Mouse (Mus musculus) hindbrain, embryonic 11.5 days (tissue): ENCODE results near the gene Pacs1. TPM values are rescaled to one million over a fixed set of nuclear protein-coding genes. Genes with fewer than 3 reads are reported as not detected.
"Not testable (repeated sequence)": the region's sequence is repeated elsewhere in the genome, so short reads cannot be mapped to it uniquely, and the experiment has no call there.

Experiments used
- ATAC-seq: fragments of 200-750 bp; cut with Nextera tagmentation; 2 replicates; pipeline ENCODE4 v1.8.0; 2017; ENCODE audit warnings: mild to moderate bottlenecking, moderate TSS enrichment, moderate library complexity; ENCODE audit not compliant: low FRiP score
- DNase-seq: peaks from one replicate; pipeline ENCODE4 v3.0.0-alpha.2; 2015; ENCODE audit warnings: low spot score
- H3K27ac ChIP-seq: fragments of 300-500 bp; sonication (generic); 2 replicates; pipeline ENCODE4 v1.5.1; 2014; ENCODE audit warnings: mild to moderate bottlenecking, low read depth, low read length
- H3K27me3 ChIP-seq: fragments of 300-500 bp; sonication (generic); 2 replicates; pipeline ENCODE4 v1.6.1; 2014; ENCODE audit warnings: mild to moderate bottlenecking, low read length, moderate library complexity, mixed read lengths; ENCODE audit not compliant: control insufficient read depth, insufficient read depth
- H3K36me3 ChIP-seq: fragments of 300-500 bp; sonication (generic); 2 replicates; pipeline ENCODE4 v1.6.1; 2014; ENCODE audit warnings: mild to moderate bottlenecking, low read length, moderate library complexity, mixed read lengths; ENCODE audit not compliant: control insufficient read depth, insufficient read depth
- H3K4me1 ChIP-seq: fragments of 300-500 bp; sonication (generic); replicated peaks from 2 replicates; pipeline ENCODE4 v1.6.1; 2014; ENCODE audit warnings: low read length, mixed read lengths; ENCODE audit not compliant: control insufficient read depth, insufficient read depth
- H3K4me2 ChIP-seq: fragments of 300-500 bp; sonication (generic); replicated peaks from 2 replicates; pipeline ENCODE4 v1.6.1; 2014; ENCODE audit warnings: mild to moderate bottlenecking, low read depth, low read length
- H3K4me3 ChIP-seq: fragments of 300-500 bp; sonication (generic); 2 replicates; pipeline ENCODE4 v1.5.1; 2014; ENCODE audit warnings: low read depth, low read length
- H3K9ac ChIP-seq: fragments of 300-500 bp; sonication (generic); 2 replicates; pipeline ENCODE4 v1.6.1; 2014; ENCODE audit warnings: low read depth, low read length
- H3K9me3 ChIP-seq: fragments of 300-500 bp; sonication (generic); 2 replicates; pipeline ENCODE4 v1.6.1; 2016; ENCODE audit warnings: low read length; ENCODE audit not compliant: control insufficient read depth
- WGBS: fragments of 180-500 bp; shearing (Covaris S2); extraction: QIAGEN DNeasy Blood & Tissue Kit; methylation state at CpG from one replicate; pipeline ENCODE4 v1.1.7; 2014; 5-methylcytosine and 5-hydroxymethylcytosine counted together
- polyA plus RNA-seq: library from polyadenylated mRNA; unstranded; fragments of >200 nt; fragmentation: Nextera tagmentation; extraction: Ambion mirVana; gene quantifications from 2 replicates; pipeline ENCODE4 v1.2.1, GENCODE M21; 2014

Pacs1 gene
- polyA plus RNA-seq, 1 experiment from 2014 or later, result 23.2 TPM

DNA sequence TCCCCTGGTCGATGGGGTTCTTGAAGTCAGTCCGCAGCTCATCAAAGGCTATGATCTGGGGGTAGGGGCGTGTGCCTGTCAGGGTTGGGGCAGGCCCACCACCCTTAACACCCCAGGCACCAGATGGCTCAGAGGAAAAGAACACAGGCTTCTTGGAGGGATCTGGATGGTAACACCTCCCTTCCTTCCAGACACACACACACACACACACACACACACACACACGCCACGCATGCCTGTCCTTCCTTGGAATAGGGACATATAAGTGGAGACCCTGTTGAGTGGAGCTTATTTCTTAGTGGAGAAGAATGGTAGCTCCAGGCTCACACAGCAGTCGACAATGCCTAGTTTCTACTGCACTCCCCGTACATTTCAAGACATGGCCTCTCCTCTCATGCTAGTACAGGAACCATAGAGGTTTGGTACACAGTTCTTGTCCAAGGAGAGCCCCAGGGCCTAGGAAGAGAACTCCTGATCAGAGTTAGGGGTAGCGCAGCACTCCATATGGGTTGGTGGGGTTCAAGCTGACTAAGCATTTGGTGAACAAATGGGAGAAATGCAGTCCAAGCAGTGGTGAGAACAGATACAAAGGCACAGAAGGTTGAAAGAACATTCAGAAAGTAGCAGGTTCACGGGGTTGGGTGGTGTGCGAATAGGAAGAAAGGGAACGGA lies 178.0 kb downstream of the Pacs1 start:
- Histone ChIP-seq H3K4me1 (peaks cover 24% of the 10 kb centered on the region), H3K27ac (peak overlapping the region; percentile 70), H3K9me3 (no peaks in the 10 kb centered on the region), H3K36me3 (no peaks in the 10 kb centered on the region), H3K27me3 (no peaks in the 10 kb centered on the region), H3K9ac (peak overlapping the region; percentile 1; the same call in 1 of the 2 replicates), H3K4me3 (peak overlapping the region; percentile 20), H3K4me2 (peak overlapping the region; percentile 94)
- ATAC-seq (no peak; the same call in 1 of the 2 replicates), DNase-seq (no peak)
- WGBS, result 38% methylated on average over 11 of the region's 11 CpGs

DNA sequence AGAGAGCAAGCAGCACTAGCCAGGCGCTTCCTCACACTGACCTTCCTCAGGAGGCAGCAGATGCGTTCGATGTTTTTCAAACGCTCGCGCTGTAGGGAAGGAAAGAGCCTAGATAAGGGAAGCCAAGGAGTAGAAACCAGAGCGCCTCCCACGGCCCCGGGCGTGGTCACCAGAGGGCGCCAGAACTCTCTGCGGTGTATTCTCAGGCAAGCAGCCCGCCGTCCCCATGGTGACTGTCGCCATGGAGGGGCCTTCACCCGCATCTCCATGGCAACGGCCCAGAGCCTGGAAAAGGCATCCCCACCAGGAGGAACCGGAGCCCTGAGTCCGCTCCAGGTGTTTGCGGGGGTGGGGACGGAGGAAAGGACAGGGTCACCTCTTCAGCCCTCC lies 178.7 kb downstream of the Pacs1 start:
- Histone ChIP-seq H3K36me3 (no peaks in the 10 kb centered on the region), H3K4me1 (peaks cover 24% of the 10 kb centered on the region), H3K4me3 (peak overlapping the region; percentile 20), H3K4me2 (peak overlapping the region; percentile 94), H3K27ac (peak overlapping the region; percentile 70), H3K27me3 (no peaks in the 10 kb centered on the region), H3K9me3 (no peaks in the 10 kb centered on the region), H3K9ac (peak overlapping the region; percentile 1; the same call in 1 of the 2 replicates)
- DNase-seq (peak; percentile 100), ATAC-seq (peak; percentile 59)
- under 1% methylated on average over 21 of the region's 21 CpGs for WGBS

DNA sequence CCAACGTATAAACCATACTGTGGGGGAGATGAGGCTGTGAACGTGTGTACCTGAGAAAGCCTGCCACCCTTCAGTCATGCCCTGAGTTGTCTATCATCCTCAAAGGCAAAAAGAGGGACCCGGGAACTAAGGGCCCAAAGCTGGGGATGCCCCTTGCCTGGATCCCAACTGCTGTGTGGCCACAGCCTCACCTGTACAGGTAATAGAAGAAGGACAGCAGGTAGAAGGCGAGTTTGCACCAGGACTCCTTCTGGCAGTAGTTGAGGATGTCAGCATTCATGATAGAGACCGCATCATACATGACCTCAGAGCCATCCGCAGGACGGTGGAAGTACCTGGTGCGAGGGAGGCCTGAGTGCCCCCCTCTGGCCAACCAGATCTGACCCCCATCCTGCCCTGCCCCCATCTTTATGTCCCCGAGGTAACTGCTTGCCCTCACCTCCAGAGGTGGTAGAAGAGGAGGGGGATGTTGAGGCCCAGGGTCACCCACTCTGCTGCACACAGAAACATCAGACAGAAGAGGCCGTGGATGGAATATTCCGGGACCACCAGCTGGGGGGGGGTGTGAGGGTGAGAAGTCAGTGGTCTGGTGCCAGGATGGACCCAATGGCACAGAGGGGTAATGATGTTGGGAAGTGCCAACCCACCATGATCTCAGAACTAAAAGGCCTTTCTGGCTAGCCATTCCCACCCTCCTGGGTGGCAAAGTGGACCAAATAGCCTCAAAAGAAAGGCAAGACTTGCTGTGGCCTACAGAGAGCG lies 179.3 kb downstream of the Pacs1 start:
- H3K4me1 ChIP-seq, result peaks cover 24% of the 10 kb centered on the region
- H3K27ac ChIP-seq, result no peak overlapping the region
- no peaks in the 10 kb centered on the region for H3K36me3 ChIP-seq
- H3K4me2 ChIP-seq, result no peak overlapping the region
- ATAC-seq (no peak), DNase-seq (no peak)
- 78% methylated on average over 12 of the region's 12 CpGs for WGBS
- H3K27me3 ChIP-seq, result no peaks in the 10 kb centered on the region
- H3K9ac ChIP-seq, result no peak overlapping the region
- H3K4me3 ChIP-seq, result no peak overlapping the region
- no peaks in the 10 kb centered on the region for H3K9me3 ChIP-seq

DNA sequence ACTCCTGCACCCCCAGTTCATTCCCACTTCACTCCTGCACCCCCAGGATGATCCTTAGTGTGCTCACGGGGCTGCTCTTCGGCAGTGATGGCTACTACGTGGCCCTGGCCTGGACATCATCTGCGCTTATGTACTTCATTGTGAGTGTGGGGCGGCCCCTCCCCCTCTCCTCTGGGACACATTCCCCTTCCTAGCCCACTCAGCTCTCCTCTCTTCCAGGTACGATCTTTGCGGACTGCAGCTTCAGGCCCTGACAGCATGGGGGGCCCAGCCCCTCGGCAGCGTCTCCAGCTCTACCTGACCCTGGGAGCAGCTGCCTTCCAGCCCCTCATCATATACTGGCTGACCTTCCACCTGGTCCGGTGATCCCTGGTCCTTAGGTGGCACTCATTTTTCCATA lies 180.8 kb downstream of the Pacs1 start:
- no peak for DNase-seq
- WGBS, result 96% methylated on average over 8 of the region's 10 CpGs
- H3K9ac ChIP-seq, result no peak overlapping the region
- no peaks in the 10 kb centered on the region for H3K27me3 ChIP-seq
- H3K27ac ChIP-seq, result no peak overlapping the region
- no peaks in the 10 kb centered on the region for H3K9me3 ChIP-seq
- H3K4me1 ChIP-seq, result peaks cover 26% of the 10 kb centered on the region
- no peak overlapping the region for H3K4me2 ChIP-seq
- no peaks in the 10 kb centered on the region for H3K36me3 ChIP-seq
- no peak overlapping the region for H3K4me3 ChIP-seq
- ATAC-seq, result no peak

DNA sequence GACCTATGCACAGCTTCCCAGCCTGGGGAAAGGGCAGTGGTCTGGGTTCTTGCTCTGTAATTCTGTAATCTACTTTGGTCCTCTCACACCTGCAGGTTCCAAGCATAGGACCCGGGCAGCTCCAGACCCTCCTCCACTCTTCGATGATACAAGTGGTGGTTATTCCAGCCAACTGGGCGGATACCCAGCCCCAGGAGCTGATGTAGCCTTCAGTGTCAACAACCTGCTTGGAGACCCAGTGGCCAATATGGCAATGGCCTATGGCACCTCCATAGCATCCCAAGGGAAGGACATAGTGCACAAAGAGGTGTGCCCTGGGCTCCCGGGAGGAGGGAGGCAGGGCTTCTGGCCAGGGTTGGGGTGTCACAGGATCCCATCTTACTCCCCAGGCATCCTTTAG lies 183.6 kb downstream of the Pacs1 start:
- Histone ChIP-seq H3K27me3 (peaks cover 22% of the 10 kb centered on the region), H3K4me2 (peak overlapping the region; percentile 66), H3K27ac (no peak overlapping the region), H3K9ac (no peak overlapping the region), H3K4me1 (peaks cover 10% of the 10 kb centered on the region), H3K4me3 (peak overlapping the region; percentile 90), H3K36me3 (no peaks in the 10 kb centered on the region), H3K9me3 (no peaks in the 10 kb centered on the region)
- DNase-seq, result no peak
- no peak for ATAC-seq
- WGBS, result 87% methylated on average over 4 of the region's 4 CpGs

DNA sequence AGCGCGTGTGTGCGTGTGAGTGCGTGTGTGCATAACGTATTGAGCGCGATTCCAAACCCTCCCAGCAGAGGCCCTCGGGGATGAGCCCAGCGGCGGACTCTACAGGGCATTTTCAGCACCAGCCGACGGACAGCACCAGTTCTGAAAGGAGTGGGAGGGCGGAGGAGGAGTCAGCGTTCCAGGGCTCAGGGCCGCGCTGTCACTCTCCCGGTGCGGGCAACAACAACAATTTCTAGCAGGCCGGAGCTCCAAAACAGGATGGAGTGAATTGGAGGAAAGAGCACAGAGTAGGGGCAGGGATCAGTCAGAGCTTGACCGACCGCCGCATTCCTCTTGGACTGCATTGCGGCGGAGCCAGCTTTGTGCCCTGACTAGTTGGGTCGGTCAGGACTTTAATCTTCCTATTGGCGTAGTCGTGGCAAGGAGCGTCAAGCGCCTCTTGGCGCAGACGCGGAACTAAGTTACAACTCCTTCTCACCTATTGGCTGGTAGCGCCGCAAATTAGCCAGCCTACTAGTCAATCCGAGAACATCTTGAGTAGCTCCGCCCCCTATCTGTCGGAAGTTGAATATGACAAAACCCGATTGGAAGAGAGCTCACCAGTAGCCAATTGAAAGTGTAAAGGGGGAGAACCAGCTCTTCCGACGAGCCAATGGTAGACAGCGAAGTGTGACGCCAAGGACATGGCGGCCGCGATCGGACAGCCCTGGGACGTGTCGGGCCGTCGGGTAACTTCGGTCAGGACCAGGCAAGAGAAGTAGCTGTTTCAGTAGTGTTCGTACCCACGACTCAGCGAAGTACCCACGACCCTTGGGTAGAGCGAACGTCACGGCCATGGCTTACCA lies 184.8 kb downstream of the Pacs1 start, which contains the start of gene Yif1a:
Gene Yif1a (plus strand): TSS at position 655 of the 845 bp plus-strand sequence.
- peaks cover 7% of the 10 kb centered on the region for H3K4me1 ChIP-seq
- H3K9ac ChIP-seq, result peak within 1 kb of the TSS; percentile 69
- peaks cover 33% of the 10 kb centered on the region for H3K27me3 ChIP-seq
- under 1% methylated on average over 58 of the region's 58 CpGs for WGBS
- H3K4me2 ChIP-seq, result peak within 1 kb of the TSS; percentile 66
- peak; percentile 95 for ATAC-seq
- peak within 1 kb of the TSS; percentile 90 for H3K4me3 ChIP-seq
- peak within 1 kb of the TSS; percentile 66 for H3K27ac ChIP-seq
- H3K36me3 ChIP-seq, result no peaks in the 10 kb centered on the region
- peak; percentile 94 for DNase-seq
- H3K9me3 ChIP-seq, result no peaks in the 10 kb centered on the region

GRCm38 (mm10) chr19:5086533-5086932 lies 186.4 kb downstream of the Pacs1 start:
- WGBS, result 58% methylated on average over 4 of the region's 4 CpGs
- not testable (repeated sequence) for ATAC-seq, H3K36me3 ChIP-seq, H3K4me2 ChIP-seq, H3K4me3 ChIP-seq, H3K27ac ChIP-seq, H3K9me3 ChIP-seq, DNase-seq, H3K9ac ChIP-seq, H3K4me1 ChIP-seq
- peaks cover 49% of the 10 kb centered on the region for H3K27me3 ChIP-seq

- peak within 1 kb of the TSS; percentile 40 for H3K9ac ChIP-seq
- H3K27me3 ChIP-seq, result peaks cover 53% of the 10 kb centered on the region
- H3K4me1 ChIP-seq, result peaks cover 7% of the 10 kb centered on the region
- H3K4me2 ChIP-seq, result peak within 1 kb of the TSS; percentile 83
- no peaks in the 10 kb centered on the region for H3K36me3 ChIP-seq
- H3K27ac ChIP-seq, result no peak within 1 kb of the TSS
- no peaks in the 10 kb centered on the region for H3K9me3 ChIP-seq
- 1% methylated on average over 54 of the region's 69 CpGs for WGBS
- DNase-seq (peak; percentile 32), ATAC-seq (no peak)
- H3K4me3 ChIP-seq, result peak within 1 kb of the TSS; percentile 40
Observed at GRCm38 (mm10) chr19:5085145-5085863, 187.6 kb downstream of the Pacs1 start, which contains the start of gene Tmem151a. Gene Tmem151a (minus strand): TSS chr19:5085531.
